Mouse (Mus musculus): ENCODE measurements at regions not wholly inside any gene's neighbourhood (a gene's known extent, or its start where the extent isn't known, plus 50 kb on each side); places are given as distances from the start of the nearest gene placed in this dataset.
A peak's percentile ranks its signal among the peaks of the same experiment; 100 is the strongest.

- DNase-seq = no peak
Measured at GRCm38 (mm10) chr2:17844662-17845446, 113.6 kb upstream of the Nebl start.

GRCm38 (mm10) chr2:17841963-17842362 is 110.7 kb upstream of the Nebl start:
- DNase-seq = no peak

GRCm38 (mm10) chr2:17841546-17841945 is 110.3 kb upstream of the Nebl start:
- no peak for DNase-seq

GRCm38 (mm10) chr2:17840941-17841498 is 109.8 kb upstream of the Nebl start:
- DNase-seq = no peak

GRCm38 (mm10) chr2:17839649-17840048 is 108.4 kb upstream of the Nebl start:
- no peak for DNase-seq

- DNase-seq = peak; percentile 15
Measured at GRCm38 (mm10) chr2:17838859-17839581, 107.8 kb upstream of the Nebl start.

GRCm38 (mm10) chr2:17838381-17838680 is 107.1 kb upstream of the Nebl start:
- no peak for DNase-seq

- DNase-seq = peak; percentile 5
Measured at GRCm38 (mm10) chr2:17837541-17838380, 106.5 kb upstream of the Nebl start.

- no peak for DNase-seq
Measured at GRCm38 (mm10) chr2:17832726-17833125, 101.5 kb upstream of the Nebl start.

- no peak for DNase-seq
Measured at GRCm38 (mm10) chr2:17830216-17830615, 99.0 kb upstream of the Nebl start.

- DNase-seq = no peak
Measured at GRCm38 (mm10) chr2:17825271-17825670, 94.0 kb upstream of the Nebl start.

- no peak for DNase-seq
Measured at GRCm38 (mm10) chr2:17824176-17824575, 92.9 kb upstream of the Nebl start.

GRCm38 (mm10) chr2:17822621-17823006 is 91.3 kb upstream of the Nebl start:
- DNase-seq = no peak

GRCm38 (mm10) chr2:17821878-17822620 is 90.8 kb upstream of the Nebl start:
- DNase-seq = no peak

GRCm38 (mm10) chr2:17811943-17812670 is 80.8 kb upstream of the Nebl start:
- no peak for DNase-seq
